Mouse (Mus musculus) liver, embryonic 14 days (tissue): ENCODE measurements around the gene Magea4. TPM values are rescaled to one million over a fixed set of nuclear protein-coding genes. Genes with fewer than 3 reads are reported as not detected.

Source experiments
- polyA plus RNA-seq: library from polyadenylated mRNA; depleted of rRNA; stranded (reverse); fragments of >200 nt; gene quantifications from 2 replicates; pipeline ENCODE4 v1.2.3, GENCODE M21; 2012; rRNA removed

The Magea4 gene
- polyA plus RNA-seq, result not detected in 2 replicates

DNA sequence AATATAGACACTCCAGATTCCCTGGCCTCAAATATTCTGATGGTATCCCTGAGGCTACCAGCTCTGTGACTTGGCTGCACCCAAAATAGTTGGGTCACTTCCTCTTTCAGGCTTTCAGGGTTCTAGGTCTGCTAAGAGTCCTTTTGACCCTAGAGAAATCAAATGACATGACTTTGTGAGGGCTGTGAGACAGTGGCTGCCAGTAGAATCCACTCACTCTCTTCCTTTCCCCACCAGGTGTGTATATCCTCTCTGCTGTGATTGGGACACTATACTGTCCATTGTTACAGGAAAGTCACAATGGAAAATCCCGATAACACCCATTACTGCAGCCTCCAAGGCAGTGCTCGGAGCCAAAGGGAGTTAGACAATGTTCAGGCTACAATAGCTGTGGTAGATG is at the start of gene Magea4:
Gene Magea4 (plus strand): TSS at position 301 of the 400 bp plus-strand sequence.

Other genes starting within 250 kb of the Magea4 start
- gene Fate1, start 249.0 kb upstream of the Magea4 start, polyA plus RNA-seq, result not detected in 2 replicates
- gene Cnga2, start 230.2 kb upstream of the Magea4 start, polyA plus RNA-seq, result 0.01 and 0.02 TPM in 2 replicates
- 0.13 and 0.34 TPM in 2 replicates for gene Gabre, start 52.8 kb downstream of the Magea4 start, polyA plus RNA-seq
- gene Magea10, start 164.8 kb downstream of the Magea4 start, polyA plus RNA-seq, result not detected in 2 replicates